Mouse (Mus musculus) E14TG2a.4 (cell line): ENCODE measurements around the gene Eif2s1.

Experiments used
- CTCF ChIP-seq: conservative IDR thresholded peaks from 2 replicates; pipeline ENCODE4 v1.5.1; 2014; ENCODE audit warnings: low read length
- NANOG ChIP-seq: IDR thresholded peaks from 2 replicates; pipeline ENCODE4 v1.6.1; 2014; ENCODE audit warnings: borderline replicate concordance, low read length, mixed read lengths
- POU5F1 ChIP-seq: IDR thresholded peaks from 2 replicates; pipeline ENCODE4 v1.6.1; 2014; ENCODE audit warnings: low read length, borderline replicate concordance

DNA sequence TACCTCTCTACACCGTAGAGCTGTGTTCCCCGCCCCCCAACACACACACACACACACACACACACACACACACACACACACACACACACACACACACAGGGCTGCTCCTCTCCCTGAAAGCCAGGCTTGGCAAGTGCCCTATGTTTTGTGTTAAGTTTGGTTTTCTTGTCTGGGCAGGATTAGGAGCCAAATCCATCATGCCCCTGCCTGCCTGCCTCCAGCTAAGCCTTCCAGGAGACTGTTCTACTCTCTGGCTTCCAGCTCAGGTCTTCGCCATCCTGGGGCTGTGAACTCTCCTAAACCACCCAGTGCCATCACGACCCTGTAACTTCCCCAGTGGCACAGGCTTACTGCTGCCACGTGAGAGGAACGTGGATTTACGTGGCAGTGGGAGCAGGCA lies 42.9 kb downstream of the Eif2s1 start:
- no peak for TF ChIP-seq CTCF
- no peak for TF ChIP-seq NANOG
- TF ChIP-seq POU5F1: no peak
